Mouse (Mus musculus) gastrocnemius, postnatal 25 days (tissue): ENCODE results near the gene Tmem205. TPM values are rescaled to one million over a fixed set of nuclear protein-coding genes. Genes with fewer than 3 reads are reported as not detected.

ENCODE experiments used
- DNase-seq: peaks from one replicate; pipeline ENCODE4 v3.0.0; 2022
- total RNA-seq, 2 experiments: library from RNA; stranded (reverse); gene quantifications; 1 replicate in 1 of 2; 2 replicates in 1 of 2; pipeline ENCODE4 v1.2.3; 2021

Gene Tmem205
- total RNA-seq, 2 experiments from 2014 or later, result 8.6 to 14.6 TPM

- DNase-seq, result no peak
Observed at GRCm38 (mm10) chr9:21917493-21918034, 9.8 kb downstream of the Tmem205 start.

- DNase-seq, result no peak
Observed at GRCm38 (mm10) chr9:21916851-21917492, 10.4 kb downstream of the Tmem205 start.

- DNase-seq, result no peak
Observed at GRCm38 (mm10) chr9:21909474-21910223, 17.7 kb downstream of the Tmem205 start.

- DNase-seq, result no peak
Observed at GRCm38 (mm10) chr9:21908216-21908615, 19.1 kb downstream of the Tmem205 start.

GRCm38 (mm10) chr9:21904031-21904430, 23.3 kb downstream of the Tmem205 start:
- DNase-seq, result no peak

GRCm38 (mm10) chr9:21901223-21901820, 26.0 kb downstream of the Tmem205 start:
- DNase-seq, result peak; percentile 31

- DNase-seq, result no peak
Observed at GRCm38 (mm10) chr9:21889229-21889628, 38.1 kb downstream of the Tmem205 start.

- DNase-seq, result no peak
Observed at GRCm38 (mm10) chr9:21876601-21877000, 50.8 kb downstream of the Tmem205 start.

- DNase-seq, result no peak
Observed at GRCm38 (mm10) chr9:21872204-21872603, 55.2 kb downstream of the Tmem205 start.

Other genes starting within 250 kb of the Tmem205 start
- 1 to 10 TPM; 4.1 to 5.3 TPM for gene Ldlr, start 204.1 kb downstream of the Tmem205 start, total RNA-seq
- gene Spc24, start 167.3 kb downstream of the Tmem205 start, total RNA-seq, result 1 to 10 TPM in 1 of 2 experiments, under 1 TPM in 1; 0.77 to 2.2 TPM
- gene Kank2, start 128.8 kb downstream of the Tmem205 start, total RNA-seq, result 10 to 100 TPM; 14.3 to 17.5 TPM
- gene Angptl8, start 92.0 kb downstream of the Tmem205 start, total RNA-seq, result under 1 TPM in 1 of 2 experiments, not detected in 1; 0.43 TPM
- gene Dock6, start 74.9 kb downstream of the Tmem205 start, total RNA-seq, result 10 to 100 TPM; 10.7 to 14.7 TPM
- 1 to 10 TPM; 3.4 to 6.0 TPM for gene Rab3d, start 9.4 kb downstream of the Tmem205 start, total RNA-seq
- gene Ccdc159, start 85 bp downstream of the Tmem205 start, total RNA-seq, result under 1 TPM; 0.38 to 0.51 TPM
- gene Plppr2, start 9.5 kb upstream of the Tmem205 start, total RNA-seq, result under 1 TPM; 0.56 to 0.83 TPM
- gene Swsap1, start 28.2 kb upstream of the Tmem205 start, total RNA-seq, result 1 to 10 TPM; 1.6 to 2.7 TPM
- gene Epor, start 36.0 kb upstream of the Tmem205 start, total RNA-seq, result under 1 TPM; 0.20 to 0.59 TPM
- gene Rgl3, start 61.9 kb upstream of the Tmem205 start, total RNA-seq, result under 1 TPM; 0.33 to 0.83 TPM
- not detected for gene Ccdc151, start 75.1 kb upstream of the Tmem205 start, total RNA-seq
- 10 to 100 TPM; 24.1 to 35.3 TPM for gene Prkcsh, start 75.2 kb upstream of the Tmem205 start, total RNA-seq
- gene Elavl3, start 124.5 kb upstream of the Tmem205 start, total RNA-seq, result under 1 TPM in 1 of 2 experiments, not detected in 1; 0.11 TPM
- not detected for gene Gm49318, start 143.7 kb upstream of the Tmem205 start, total RNA-seq
- 1 to 10 TPM; 2.5 to 2.6 TPM for gene Zfp653, start 143.8 kb upstream of the Tmem205 start, total RNA-seq
- gene Ecsit, start 157.9 kb upstream of the Tmem205 start, total RNA-seq, result 10 to 100 TPM; 79.5 to 83.6 TPM
- 1 to 10 TPM; 4.2 to 8.1 TPM for gene Cnn1, start 171.7 kb upstream of the Tmem205 start, total RNA-seq
- 10 to 100 TPM; 36.5 to 38.9 TPM for gene Elof1, start 189.6 kb upstream of the Tmem205 start, total RNA-seq
- 1 to 10 TPM in 1 of 2 experiments, under 1 TPM in 1; 0.77 to 8.8 TPM for gene Acp5, start 208.2 kb upstream of the Tmem205 start, total RNA-seq
- 10 to 100 TPM; 30.9 to 31.9 TPM for gene Pigyl, start 229.3 kb upstream of the Tmem205 start, total RNA-seq